Mouse (Mus musculus) liver, postnatal 0 days (tissue): ENCODE data around the gene Ski.

Source experiments
- CTCF ChIP-seq: sonication (generic); IDR thresholded peaks from 2 replicates; pipeline ENCODE4 v1.5.1; 2016; ENCODE audit warnings: antibody characterized with exemption, low read depth
- EP300 ChIP-seq: IDR thresholded peaks from 2 replicates; pipeline ENCODE4 v1.6.1; 2016; ENCODE audit warnings: antibody characterized with exemption, low read depth, mild to moderate bottlenecking

GRCm38 (mm10) chr4:155217241-155218103 lies 4.9 kb downstream of the Ski start:
- TF ChIP-seq CTCF (no peak), EP300 (no peak)
